Mouse (Mus musculus) cerebellum, adult 9-10 months (tissue): ENCODE results near the gene Supt6.
"Not testable (repeated sequence)": the region's sequence is repeated elsewhere in the genome, so short reads cannot be mapped to it uniquely, and the experiment has no call there.

Source experiments
- DNase-seq: peaks from one replicate; pipeline ENCODE4 v3.0.0; 2022

The Supt6 gene

DNA sequence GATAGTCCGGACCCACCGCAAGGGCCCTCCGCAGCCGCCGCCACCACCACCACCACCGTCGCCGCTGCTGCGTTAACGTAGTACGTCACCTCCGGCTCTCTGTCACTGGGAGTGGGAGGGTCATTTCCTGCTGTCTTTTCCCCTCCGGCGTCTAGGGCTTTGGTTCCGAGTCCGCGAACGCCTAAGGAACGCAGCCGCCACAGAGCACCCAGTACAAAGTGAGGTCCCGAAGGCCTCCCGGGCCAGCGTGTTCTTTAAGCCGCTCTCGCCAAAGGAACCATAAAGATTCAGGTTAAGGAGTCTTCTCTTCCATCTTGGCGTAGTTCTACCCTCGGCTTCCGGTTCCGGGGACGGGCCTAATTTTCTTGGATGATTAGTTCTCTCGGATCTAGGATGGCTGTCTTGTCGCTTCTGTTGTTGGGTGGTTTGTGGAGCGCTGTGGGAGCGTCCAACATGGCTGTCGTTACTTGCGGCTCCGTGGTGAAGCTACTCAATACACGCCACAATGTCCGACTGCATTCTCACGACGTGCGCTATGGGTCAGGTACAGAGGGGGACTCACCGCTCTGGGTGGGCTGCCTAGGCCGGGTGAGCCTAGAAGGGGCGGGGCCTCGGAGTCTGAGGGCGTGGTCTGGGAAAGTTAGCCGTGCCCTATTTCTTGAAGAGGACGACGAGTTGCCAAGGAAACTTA is at the start of gene Supt6, which contains the start of gene Sdf2:
TSS of gene Supt6 (minus strand) at position 361 of the 691 bp plus-strand sequence.
TSS of gene Sdf2 (plus strand) at position 120 of the 691 bp plus-strand sequence.
- peak; percentile 84 for DNase-seq

DNA sequence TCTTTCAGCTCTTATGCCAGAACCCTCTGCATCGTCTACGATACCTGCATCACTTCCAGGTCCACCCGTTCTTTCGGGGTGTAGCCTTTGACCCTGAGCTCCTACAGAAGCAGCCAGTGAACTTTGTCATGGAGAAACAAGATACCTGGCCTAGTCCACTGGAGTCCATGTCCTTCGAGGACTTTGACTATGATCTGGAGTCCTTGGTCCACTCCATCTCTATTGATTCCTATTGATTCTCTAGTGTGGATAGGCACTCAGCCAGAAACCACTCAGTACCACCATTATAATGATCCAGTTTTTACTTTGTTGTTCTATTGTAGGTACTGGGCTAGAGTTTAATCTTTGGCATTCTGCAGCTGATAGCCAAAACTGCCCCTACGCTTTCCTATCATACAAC is 48.8 kb upstream of the Supt6 start:
- no peak for DNase-seq

- DNase-seq, result no peak
Measured at GRCm38 (mm10) chr11:78290654-78291053, 44.9 kb upstream of the Supt6 start, which contains the start of gene BC030499. TSS of gene BC030499 (plus strand) at chr11:78290841.

DNA sequence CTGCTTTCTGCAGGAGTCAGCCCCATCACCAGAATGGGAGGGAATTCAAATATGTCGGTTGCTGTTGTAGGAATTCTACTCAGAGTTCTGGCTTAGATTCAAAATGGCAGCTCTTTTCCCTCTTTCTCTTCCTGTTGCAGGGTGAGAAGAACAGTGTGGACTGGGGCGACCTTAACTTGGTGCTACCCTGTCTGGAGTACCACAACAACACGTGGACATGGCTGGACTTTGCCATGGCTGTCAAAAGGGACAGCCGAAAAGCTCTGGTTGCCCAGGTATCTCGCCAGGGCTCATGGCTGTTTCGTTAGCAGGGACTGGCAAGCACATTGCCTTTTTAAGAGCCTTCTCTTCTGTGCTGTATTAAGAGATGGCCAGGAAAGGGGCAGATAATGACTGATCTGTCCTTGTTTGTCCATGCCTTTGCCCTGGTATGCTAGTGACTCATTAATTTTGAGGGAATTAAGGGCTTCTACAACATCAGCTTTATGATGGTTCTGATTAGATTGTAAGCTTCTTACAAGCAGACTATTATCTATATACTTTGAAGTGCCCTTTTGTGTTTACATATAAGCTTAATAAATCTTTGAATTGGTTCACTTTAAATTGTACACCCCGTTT is 43.5 kb upstream of the Supt6 start:
- no peak for DNase-seq

DNA sequence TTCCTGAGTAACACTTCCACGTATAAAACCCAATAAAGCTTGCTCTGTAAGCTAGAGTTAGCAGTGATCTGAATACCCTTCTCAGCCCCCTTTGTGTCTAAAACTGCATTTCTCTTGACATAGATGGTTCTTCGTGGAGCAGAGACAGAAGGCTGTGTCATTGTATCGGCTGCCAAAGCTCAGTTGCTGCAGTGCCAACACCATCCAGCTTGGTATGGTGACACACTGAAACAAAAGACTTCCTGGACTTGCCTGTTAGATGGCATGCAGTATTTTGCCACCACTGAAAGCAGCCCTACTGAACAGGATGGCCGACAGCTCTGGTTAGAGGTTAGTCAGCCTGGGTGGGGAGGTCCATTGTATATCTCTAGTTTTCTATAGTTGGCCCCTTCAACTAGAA is 33.8 kb upstream of the Supt6 start:
- DNase-seq, result no peak

DNA sequence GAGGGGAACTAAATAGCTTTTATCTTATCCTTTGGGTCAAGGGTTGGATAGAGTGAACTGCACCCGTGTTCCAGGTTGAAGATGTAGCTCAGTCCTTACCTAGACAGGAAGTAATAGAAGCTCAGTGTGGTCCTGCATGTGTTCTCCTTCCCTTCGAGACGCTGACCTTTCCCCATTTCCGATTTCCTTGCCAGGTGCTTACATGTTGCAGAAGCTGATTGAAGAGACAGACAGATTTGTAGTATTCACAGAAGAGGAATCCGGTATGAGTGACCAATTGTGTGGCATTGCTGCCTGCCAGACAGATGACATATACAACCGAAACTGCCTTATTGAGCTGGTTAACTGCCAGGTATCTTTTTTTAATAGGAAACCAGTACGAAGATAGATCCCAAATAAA is 33.1 kb upstream of the Supt6 start:
- DNase-seq, result no peak

- not testable (repeated sequence) for DNase-seq
Measured at GRCm38 (mm10) chr11:78276169-78276568, 30.4 kb upstream of the Supt6 start.

DNA sequence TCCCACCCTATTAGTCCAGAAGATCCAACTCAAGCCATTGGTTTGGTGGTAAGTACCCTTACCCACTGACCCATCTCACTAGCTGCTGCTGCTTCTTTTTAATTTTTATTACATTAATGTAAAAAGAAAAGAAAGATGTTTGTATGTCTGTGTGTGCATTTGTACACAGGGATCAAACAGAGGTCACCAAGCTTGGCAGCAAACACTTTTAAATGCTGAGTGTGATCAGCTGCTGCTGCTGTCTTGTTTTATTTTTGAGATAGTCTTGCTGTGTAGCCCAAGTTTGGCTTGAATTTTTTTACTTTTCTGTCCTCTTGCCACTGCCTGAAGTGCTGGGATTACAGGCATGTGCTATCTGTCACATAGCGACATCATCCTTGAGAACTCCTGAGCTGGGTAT is 29.8 kb upstream of the Supt6 start:
- no peak for DNase-seq

- no peak for DNase-seq
Measured at GRCm38 (mm10) chr11:78271986-78272385, 26.2 kb upstream of the Supt6 start.

- no peak for DNase-seq
Measured at GRCm38 (mm10) chr11:78265571-78265970, 19.8 kb upstream of the Supt6 start.

DNA sequence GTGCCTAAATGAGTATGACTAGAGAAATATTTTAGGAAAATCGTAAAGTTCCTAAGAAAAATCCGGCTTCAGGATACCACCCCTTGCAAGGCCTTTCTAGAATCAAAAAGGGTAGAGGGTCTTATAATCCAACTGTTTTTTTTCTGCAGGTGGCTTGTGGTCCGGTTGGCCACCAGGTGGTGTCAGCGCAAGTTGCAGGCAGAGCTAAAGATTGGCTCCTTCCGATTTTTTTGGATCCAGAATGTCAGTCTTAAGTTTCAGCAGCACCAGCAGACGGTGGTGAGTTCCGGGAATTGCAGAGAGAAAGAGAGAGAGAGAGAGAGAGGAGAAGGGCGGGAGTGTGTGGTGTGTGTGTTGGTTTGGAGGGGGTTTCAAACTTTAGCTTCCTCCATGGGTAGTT is 16.8 kb upstream of the Supt6 start:
- peak; percentile 54 for DNase-seq

DNA sequence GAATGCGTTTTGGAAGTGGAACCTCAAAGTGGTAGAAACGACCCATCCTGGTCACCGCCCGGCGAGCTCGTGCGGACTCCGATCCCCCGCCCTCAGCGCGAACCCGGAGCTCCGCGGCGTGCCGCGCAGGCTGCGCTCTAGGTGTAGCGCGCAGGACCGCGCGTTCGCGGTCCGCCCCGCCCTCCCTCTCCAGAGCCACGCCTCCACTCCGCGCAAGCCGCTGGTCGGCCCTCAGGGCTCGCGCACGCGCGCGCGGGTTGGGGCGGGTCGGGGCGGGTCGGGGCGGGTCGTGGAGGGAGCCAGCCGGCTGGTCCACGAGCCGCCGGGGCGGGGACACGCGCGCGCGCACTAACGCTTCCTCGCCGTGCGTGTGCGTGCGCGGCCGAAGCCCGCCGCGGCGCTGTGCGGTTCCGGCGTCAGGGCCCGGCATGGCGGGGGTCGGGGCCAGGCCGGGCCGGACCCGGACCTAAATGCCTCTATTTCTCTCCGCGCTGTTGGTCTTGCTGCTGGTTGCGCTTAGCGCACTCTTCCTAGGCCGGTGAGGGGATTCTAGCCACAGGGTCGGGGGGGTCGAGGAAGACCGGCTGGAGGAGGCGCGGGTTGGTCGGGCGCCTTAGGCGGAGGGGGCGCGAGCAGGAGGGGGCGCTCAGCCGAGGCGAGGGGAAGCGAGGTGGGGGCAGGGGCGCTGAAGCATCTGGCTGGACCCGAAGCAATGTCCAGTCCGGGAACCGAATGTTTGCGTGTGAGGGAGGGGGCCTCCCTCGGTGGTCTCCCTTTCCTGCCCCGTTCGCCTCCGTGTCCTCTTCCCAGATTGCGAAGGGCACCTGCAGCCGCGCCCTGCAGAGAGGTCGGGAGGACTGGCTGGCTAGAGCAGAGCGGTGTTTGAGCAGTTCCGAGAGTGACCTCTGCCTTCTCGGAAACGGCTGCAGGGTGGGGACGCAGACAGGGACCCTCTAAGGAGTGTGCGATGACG is 15.9 kb upstream of the Supt6 start, which contains the start of gene 2610507B11Rik:
TSS of gene 2610507B11Rik (plus strand) at position 373 of the 973 bp plus-strand sequence.
- DNase-seq, result peak; percentile 88

GRCm38 (mm10) chr11:78260489-78261258 is 14.9 kb upstream of the Supt6 start:
- DNase-seq, result peak; percentile 27

DNA sequence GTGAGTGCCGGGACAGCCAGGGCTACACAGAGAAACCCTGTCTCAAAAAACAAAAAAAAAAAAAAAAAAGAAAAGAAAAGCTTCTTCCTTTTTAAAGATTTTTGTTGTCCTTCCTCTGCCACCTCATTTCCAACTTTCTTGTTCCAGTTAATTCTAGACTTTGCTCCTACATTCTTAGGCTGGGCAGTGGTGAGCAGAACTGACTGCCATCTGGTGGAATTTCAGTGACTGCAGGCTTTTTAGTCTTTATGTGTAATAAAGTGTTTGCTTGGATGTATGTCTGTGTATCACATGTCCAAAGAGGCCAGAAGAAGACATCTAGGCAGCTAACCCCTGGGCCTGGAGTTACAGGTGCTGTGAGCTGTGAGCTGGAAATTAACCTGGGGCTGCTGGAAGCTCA is 10.8 kb upstream of the Supt6 start:
- no peak for DNase-seq

DNA sequence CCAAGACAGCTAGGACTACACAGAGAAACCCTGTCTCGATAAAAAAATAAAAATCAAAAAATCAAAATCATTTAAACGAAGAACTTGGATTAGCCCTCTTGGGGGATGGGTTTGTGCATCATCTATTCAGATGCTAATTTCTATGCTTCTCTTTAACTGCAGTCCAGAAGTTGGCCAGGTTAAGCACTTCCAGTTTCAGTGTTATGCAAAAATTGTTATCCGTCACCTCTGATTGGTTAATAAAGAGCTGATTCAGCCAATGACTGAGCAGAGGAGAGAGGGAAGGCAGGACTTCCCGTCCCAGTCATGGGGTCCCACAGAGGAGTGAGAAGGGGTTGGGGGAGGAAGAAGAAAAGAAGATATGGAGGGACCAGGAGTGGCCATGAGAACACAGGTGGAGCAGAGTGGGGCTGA is 1.9 kb upstream of the Supt6 start:
- DNase-seq, result no peak

GRCm38 (mm10) chr11:78247012-78247348 is 1.2 kb upstream of the Supt6 start:
- DNase-seq, result no peak

GRCm38 (mm10) chr11:78246318-78247011 is 678 bp upstream of the Supt6 start:
- DNase-seq, result no peak

DNA sequence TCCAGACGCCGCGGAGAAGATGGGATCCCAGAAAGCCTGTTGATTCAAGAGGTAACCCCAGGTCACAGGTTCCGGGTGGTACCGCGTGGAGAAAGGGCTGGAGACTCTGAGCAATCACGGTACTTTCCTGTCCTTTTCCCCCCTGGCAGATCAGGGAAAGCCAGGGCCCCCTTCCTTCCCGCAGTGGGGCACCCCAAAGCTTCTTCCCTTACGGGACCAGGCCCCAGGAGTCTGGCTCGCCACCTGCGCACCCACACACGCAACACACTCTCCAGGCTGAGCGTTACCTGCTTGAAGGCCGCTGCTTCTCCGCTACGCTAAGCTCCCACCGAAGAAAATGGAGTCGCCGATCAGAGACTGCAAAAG is 543 bp downstream of the Supt6 start:
- no peak for DNase-seq

- no peak for DNase-seq
Measured at GRCm38 (mm10) chr11:78240193-78240857, 5.5 kb downstream of the Supt6 start.

DNA sequence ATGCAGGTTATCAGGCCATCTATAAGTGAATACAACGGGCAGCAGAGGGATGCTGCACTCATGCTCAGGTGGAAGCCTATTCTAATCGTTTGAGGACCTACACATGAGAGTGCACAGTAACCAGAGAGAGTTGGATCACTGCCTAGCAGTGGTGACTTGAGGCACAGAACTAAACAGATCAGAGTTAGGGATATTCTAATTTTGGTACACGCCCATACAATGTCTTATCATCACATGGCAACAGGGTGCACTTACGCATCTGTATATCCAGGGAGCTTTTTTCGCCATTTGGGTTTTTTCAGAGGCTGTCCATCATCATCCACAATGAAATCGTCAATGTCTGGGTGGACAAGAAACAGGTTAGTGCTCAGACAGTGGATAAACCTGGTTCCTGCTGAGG is 14.3 kb downstream of the Supt6 start:
- no peak for DNase-seq

GRCm38 (mm10) chr11:78223586-78223985 is 22.2 kb downstream of the Supt6 start:
- no peak for DNase-seq
